Mouse (Mus musculus) MEL (cell line): ENCODE results near the gene Kxd1. TPM values are rescaled to one million over a fixed set of nuclear protein-coding genes. Genes with fewer than 3 reads are reported as not detected.

Experiments used
- DNase-seq: peaks from one replicate; pipeline ENCODE4 v3.0.0; 2011; ENCODE audit warnings: low read depth, low spot score
- H3K27ac ChIP-seq: 2 replicates; pipeline ENCODE4 v1.5.1; 2012; ENCODE audit warnings: low read depth, mild to moderate bottlenecking, control low read depth, low read length, moderate library complexity; ENCODE audit not compliant: control insufficient read depth
- H3K27me3 ChIP-seq, 2 experiments: fragments of 150-350 bp in 1 of 2; sonication (generic) in 1 of 2; 2 replicates each; pipeline ENCODE4 v1.6.1; 2012; ENCODE audit warnings: low read length in 2 of 2, mild to moderate bottlenecking in 2 of 2, improper control_type of control experiment in 1 of 2, moderate library complexity in 1 of 2; ENCODE audit not compliant: insufficient read depth in 2 of 2, control insufficient read depth in 1 of 2
- H3K36me3 ChIP-seq, 2 experiments: 2 replicates each; pipeline ENCODE4 v1.6.1; 2012 to 2014; ENCODE audit warnings: low read length in 2 of 2, improper control_type of control experiment in 1 of 2, inconsistent platforms in 1 of 2, mild to moderate bottlenecking in 1 of 2; ENCODE audit not compliant: insufficient read depth in 2 of 2, control insufficient read depth in 1 of 2
- H3K4me1 ChIP-seq, 2 experiments: fragments of 150-350 bp in 1 of 2; sonication (generic) in 1 of 2; 2 replicates each; pipeline ENCODE4 v1.6.1; 2012; ENCODE audit warnings: low read length in 2 of 2, improper control_type of control experiment in 1 of 2, mild to moderate bottlenecking in 1 of 2; ENCODE audit not compliant: insufficient read depth in 2 of 2, control insufficient read depth in 1 of 2
- H3K4me3 ChIP-seq, 2 experiments: fragments of 150-350 bp in 1 of 2; sonication (generic) in 1 of 2; 2 replicates each; pipeline ENCODE4 v1.5.1; 2012; ENCODE audit warnings: low read depth in 2 of 2, low read length in 2 of 2, mild to moderate bottlenecking in 2 of 2, moderate library complexity in 2 of 2, control low read depth in 1 of 2, improper control_type of control experiment in 1 of 2; ENCODE audit not compliant: control insufficient read depth in 1 of 2, insufficient read depth in 1 of 2
- H3K79me2 ChIP-seq: 2 replicates; pipeline ENCODE4 v1.6.1; 2012; ENCODE audit warnings: mild to moderate bottlenecking, low read length, moderate library complexity; ENCODE audit not compliant: control insufficient read depth, poor library complexity, insufficient read depth
- H3K9ac ChIP-seq: 2 replicates; pipeline ENCODE4 v1.6.1; 2012; ENCODE audit warnings: low read depth, mild to moderate bottlenecking, control low read depth, low read length, moderate library complexity; ENCODE audit not compliant: control insufficient read depth, poor library complexity, severe bottlenecking
- H3K9me3 ChIP-seq: fragments of 150-350 bp; sonication (generic); replicated peaks from 2 replicates; pipeline ENCODE4 v1.6.1; 2012; ENCODE audit warnings: mild to moderate bottlenecking, low read length, improper control_type of control experiment, moderate library complexity; ENCODE audit not compliant: insufficient read depth
- BHLHE40 ChIP-seq: IDR thresholded peaks from 2 replicates; pipeline ENCODE4 v1.6.1; 2012; ENCODE audit warnings: low read depth, mild to moderate bottlenecking, inconsistent platforms, low read length, improper control_type of control experiment, borderline replicate concordance
- CHD1 ChIP-seq: IDR thresholded peaks from 2 replicates; pipeline ENCODE4 v1.6.1; 2012; ENCODE audit warnings: low read depth, mild to moderate bottlenecking, inconsistent platforms, low read length, improper control_type of control experiment
- ELF1 ChIP-seq: IDR thresholded peaks from 2 replicates; pipeline ENCODE4 v1.6.1; 2014; ENCODE audit warnings: low read depth, mild to moderate bottlenecking, inconsistent platforms, low read length, improper control_type of control experiment, moderate library complexity
- EP300 ChIP-seq, 2 experiments: IDR thresholded peaks; 2 replicates each; pipeline ENCODE4 v1.6.1; 2011; ENCODE audit warnings: improper control_type of control experiment in 2 of 2, low read length in 2 of 2, low read depth in 1 of 2, mild to moderate bottlenecking in 1 of 2
- ETS1 ChIP-seq: IDR thresholded peaks from 2 replicates; pipeline ENCODE4 v1.6.1; 2012; ENCODE audit warnings: low read depth, mild to moderate bottlenecking, inconsistent platforms, low read length, improper control_type of control experiment, moderate library complexity
- GABPA ChIP-seq: IDR thresholded peaks from 2 replicates; pipeline ENCODE4 v1.6.1; 2012; ENCODE audit warnings: low read depth, mild to moderate bottlenecking, inconsistent platforms, low read length, improper control_type of control experiment, moderate library complexity
- JUND ChIP-seq: IDR thresholded peaks from 2 replicates; pipeline ENCODE4 v1.6.1; 2011; ENCODE audit warnings: low read depth, mild to moderate bottlenecking, improper control_type of control experiment, low read length
- KAT2A ChIP-seq: conservative IDR thresholded peaks from 2 replicates; pipeline ENCODE4 v1.6.1; 2012; ENCODE audit warnings: low read depth, low read length, improper control_type of control experiment, inconsistent platforms
- MAX ChIP-seq: IDR thresholded peaks from 2 replicates; pipeline ENCODE4 v1.6.1; 2011; ENCODE audit warnings: low read length, improper control_type of control experiment
- MAZ ChIP-seq: IDR thresholded peaks from 2 replicates; pipeline ENCODE4 v1.6.1; 2012; ENCODE audit warnings: low read depth, mild to moderate bottlenecking, inconsistent platforms, low read length, improper control_type of control experiment
- MXI1 ChIP-seq: IDR thresholded peaks from 2 replicates; pipeline ENCODE4 v1.6.1; 2011; ENCODE audit warnings: mild to moderate bottlenecking, low read depth, low read length, improper control_type of control experiment
- MYB ChIP-seq: IDR thresholded peaks from 2 replicates; pipeline ENCODE4 v1.6.1; 2011; ENCODE audit warnings: mild to moderate bottlenecking, low read depth, low read length, improper control_type of control experiment
- MYC ChIP-seq: IDR thresholded peaks from 2 replicates; pipeline ENCODE4 v1.6.1; 2011; ENCODE audit warnings: low read depth, mild to moderate bottlenecking, low read length, improper control_type of control experiment, moderate library complexity
- POLR2A ChIP-seq, 2 experiments: IDR thresholded peaks; 2 replicates each; pipeline ENCODE4 v1.6.1; 2011 to 2012; ENCODE audit warnings: low read length in 2 of 2, mild to moderate bottlenecking in 2 of 2, control low read depth in 1 of 2, improper control_type of control experiment in 1 of 2, low read depth in 1 of 2, moderate library complexity in 1 of 2; ENCODE audit not compliant: control insufficient read depth in 1 of 2, insufficient read depth in 1 of 2, poor library complexity in 1 of 2
- POLR2AphosphoS5 ChIP-seq: IDR thresholded peaks from 2 replicates; pipeline ENCODE4 v1.6.1; 2012; ENCODE audit warnings: low read depth, borderline replicate concordance, mild to moderate bottlenecking, inconsistent platforms, low read length, moderate library complexity, mixed read lengths
- RAD21 ChIP-seq: IDR thresholded peaks from 2 replicates; pipeline ENCODE4 v1.6.1; 2011; ENCODE audit warnings: mild to moderate bottlenecking, low read depth, low read length, improper control_type of control experiment
- SIN3A ChIP-seq: IDR thresholded peaks from 2 replicates; pipeline ENCODE4 v1.6.1; 2012; ENCODE audit warnings: low read length, improper control_type of control experiment, inconsistent platforms
- TAL1 ChIP-seq: IDR thresholded peaks from 2 replicates; pipeline ENCODE4 v1.6.1; 2012; ENCODE audit warnings: mild to moderate bottlenecking, inconsistent platforms, low read length, moderate library complexity, mixed read lengths
- ZKSCAN1 ChIP-seq: IDR thresholded peaks from 2 replicates; pipeline ENCODE4 v1.6.1; 2012; ENCODE audit warnings: low read depth, mild to moderate bottlenecking, inconsistent platforms, low read length, improper control_type of control experiment, moderate library complexity
- polyA plus RNA-seq, 2 experiments: library from polyadenylated mRNA; stranded (reverse) in 1 of 2; unstranded in 1 of 2; fragments of >175 nt in 1 of 2; fragments of >200 nt in 1 of 2; gene quantifications; 2 replicates each; pipeline versions ENCODE4 v1.2.1 to v1.2.4; 2012; ENCODE audit warnings: low replicate concordance in 2 of 2, low read depth in 1 of 2; ENCODE audit not compliant: insufficient read length in 2 of 2, insufficient read depth in 1 of 2, missing spikeins in 1 of 2
- total RNA-seq: library from RNA; depleted of rRNA; stranded (reverse); fragments of 300-350 nt; gene quantifications from 2 replicates; pipeline ENCODE4 v1.2.3, GENCODE M21; 2012

Gene Kxd1
- total and polyA plus RNA-seq, 3 experiments, result 54.4 to 77.4 TPM; not detected in 1

GRCm38 (mm10) chr8:70565561-70565960 lies 37.8 kb upstream of the Kxd1 start:
- peak; percentile 79 for DNase-seq
- peak; percentile 22; the same call in 1 of the 2 replicates for TF ChIP-seq ETS1
- TF ChIP-seq EP300 (IDR thresholded peaks at IDR 0.05; ENCODE audit: low read depth in 1 of 2, low read length in 2 of 2), result peak; percentile 38 to 40; a peak in 3 of 4 replicates
- TF ChIP-seq JUND, result no peak
- TF ChIP-seq TAL1, result peak; percentile 31; the same call in 1 of the 2 replicates
- no peak for TF ChIP-seq ZKSCAN1
- no peak for TF ChIP-seq CHD1
- TF ChIP-seq SIN3A, result peak; percentile 45
- TF ChIP-seq MAZ, result 0 out of 2 replicates have a peak, but pooled peaks have one; percentile 49
- peak; percentile 67 for TF ChIP-seq MXI1
- peak; percentile 56; the same call in 1 of the 2 replicates for TF ChIP-seq ELF1
- 0 out of 2 replicates have a peak, but pooled peaks have one; percentile 2 for TF ChIP-seq MYB
- TF ChIP-seq MAX, result peak; percentile 58
- TF ChIP-seq BHLHE40, result no peak
- TF ChIP-seq POLR2A (IDR thresholded peaks at IDR 0.05; ENCODE audit: control insufficient read depth in 1 of 2, insufficient read depth in 1 of 2, low read depth in 1 of 2, low read length in 2 of 2, poor library complexity in 1 of 2), result no peak
- TF ChIP-seq MYC, result peak; percentile 16; the same call in 1 of the 2 replicates
- peaks cover 0 to 32% of the 10 kb centered on the region in 2 experiments; a peak in 3 of 4 replicates for H3K36me3 ChIP-seq
- H3K9me3 ChIP-seq, result no peaks in the 10 kb centered on the region
- H3K27ac ChIP-seq, result peak overlapping the region; percentile 22; the same call in 1 of the 2 replicates
- H3K27me3 ChIP-seq, result no peaks in the 10 kb centered on the region
- peaks cover 39 to 49% of the 10 kb centered on the region in 2 experiments for H3K4me1 ChIP-seq
- H3K79me2 ChIP-seq, result peaks cover 8% of the 10 kb centered on the region; the same call in 1 of the 2 replicates
- H3K4me3 ChIP-seq, result no peak overlapping the region
- no peak overlapping the region for H3K9ac ChIP-seq

- H3K36me3 ChIP-seq, result peaks cover 0 to 35% of the 10 kb centered on the region in 2 experiments; a peak in 3 of 4 replicates
- H3K27me3 ChIP-seq, result no peaks in the 10 kb centered on the region
- H3K4me3 ChIP-seq, result no peak overlapping the region
- H3K79me2 ChIP-seq, result peaks cover 8% of the 10 kb centered on the region; the same call in 1 of the 2 replicates
- DNase-seq, result no peak
- peak overlapping the region; percentile 20; the same call in 1 of the 2 replicates for H3K27ac ChIP-seq
- no peak for TF ChIP-seq CHD1
- no peak for TF ChIP-seq KAT2A
- no peak for TF ChIP-seq MYC
- no peak for TF ChIP-seq ETS1
- no peak for TF ChIP-seq MAZ
- TF ChIP-seq ELF1, result no peak
- no peak for TF ChIP-seq MAX
- no peak for TF ChIP-seq TAL1
- TF ChIP-seq GABPA, result no peak
- TF ChIP-seq RAD21, result no peak
- no peak for TF ChIP-seq POLR2AphosphoS5
- no peak overlapping the region for H3K9ac ChIP-seq
- no peaks in the 10 kb centered on the region for H3K9me3 ChIP-seq
- H3K4me1 ChIP-seq, result peaks cover 42 to 57% of the 10 kb centered on the region in 2 experiments
Measured at GRCm38 (mm10) chr8:70564696-70565235, 37.0 kb upstream of the Kxd1 start.
